Mouse (Mus musculus) heart, adult 11 months (tissue): ENCODE results near the gene Ubac2.
"Not testable (repeated sequence)": the region's sequence is repeated elsewhere in the genome, so short reads cannot be mapped to it uniquely, and the experiment has no call there.

ENCODE experiments used
- DNase-seq: peaks from one replicate; pipeline ENCODE4 v3.0.0; 2022

The Ubac2 gene

GRCm38 (mm10) chr14:122060642-122061041 lies 182.2 kb downstream of the Ubac2 start:
- DNase-seq, result peak; percentile 96

- DNase-seq, result no peak
Measured at GRCm38 (mm10) chr14:122061376-122061775, 183.0 kb downstream of the Ubac2 start.

GRCm38 (mm10) chr14:122062411-122063090 lies 184.1 kb downstream of the Ubac2 start:
- DNase-seq, result no peak

GRCm38 (mm10) chr14:122063599-122063998 lies 185.2 kb downstream of the Ubac2 start:
- DNase-seq, result no peak

GRCm38 (mm10) chr14:122064519-122064918 lies 186.1 kb downstream of the Ubac2 start:
- DNase-seq, result peak; percentile 94

- no peak for DNase-seq
Measured at GRCm38 (mm10) chr14:122066243-122066642, 187.8 kb downstream of the Ubac2 start.

- not testable (repeated sequence) for DNase-seq
Measured at GRCm38 (mm10) chr14:122068036-122068435, 189.6 kb downstream of the Ubac2 start.

- DNase-seq, result peak; percentile 92
Measured at GRCm38 (mm10) chr14:122068801-122069695, 190.6 kb downstream of the Ubac2 start.

- DNase-seq, result no peak
Measured at GRCm38 (mm10) chr14:122069948-122070347, 191.5 kb downstream of the Ubac2 start.
